Mouse (Mus musculus) frontal cortex, adult 2 months (tissue): ENCODE measurements around the gene Ankib1. TPM values are rescaled to one million over a fixed set of nuclear protein-coding genes. Genes with fewer than 3 reads are reported as not detected.
"Not testable (repeated sequence)": the region's sequence is repeated elsewhere in the genome, so short reads cannot be mapped to it uniquely, and the experiment has no call there.

Source experiments
- DNase-seq, 2 experiments: peaks; one replicate each; pipeline ENCODE4 v3.0.0; 2022; ENCODE audit warnings: low spot score in 1 of 2; ENCODE audit errors: extremely low spot score in 1 of 2
- polyA plus RNA-seq: library from polyadenylated mRNA; depleted of rRNA; stranded (reverse); fragments of >200 nt; gene quantifications from 2 replicates; pipeline ENCODE4 v1.2.3, GENCODE M21; 2012; rRNA removed

The Ankib1 gene
- polyA plus RNA-seq, result 19.4 and 20.0 TPM in 2 replicates

GRCm38 (mm10) chr5:3802433-3803291 lies at the start of gene Ankib1, which contains the start of gene Krit1:
Gene Ankib1, minus strand, starts transcription at chr5:3802925.
Gene Krit1, plus strand, starts transcription at chr5:3803184.
- DNase-seq, result peak; percentile 75 to 91

- DNase-seq, result peak in 1 of 2 experiments; percentile 12
Measured at GRCm38 (mm10) chr5:3845026-3845425, 42.3 kb upstream of the Ankib1 start, which contains the start of gene Lrrd1. Gene Lrrd1, plus strand, starts transcription at chr5:3845173.

GRCm38 (mm10) chr5:3834107-3834506 lies 31.4 kb upstream of the Ankib1 start:
- DNase-seq, result no peak

GRCm38 (mm10) chr5:3808472-3808871 lies 5.7 kb upstream of the Ankib1 start:
- DNase-seq, result no peak

GRCm38 (mm10) chr5:3803292-3804165 lies 804 bp upstream of the Ankib1 start:
- DNase-seq, result no peak

- peak in 1 of 2 experiments; percentile 24 for DNase-seq
Measured at GRCm38 (mm10) chr5:3801672-3802432, 873 bp downstream of the Ankib1 start.

- DNase-seq, result no peak
Measured at GRCm38 (mm10) chr5:3800881-3801280, 1.8 kb downstream of the Ankib1 start.

GRCm38 (mm10) chr5:3800041-3800440 lies 2.7 kb downstream of the Ankib1 start:
- no peak for DNase-seq

GRCm38 (mm10) chr5:3798656-3799055 lies 4.1 kb downstream of the Ankib1 start:
- DNase-seq, result not testable (repeated sequence)

GRCm38 (mm10) chr5:3797101-3797500 lies 5.6 kb downstream of the Ankib1 start:
- not testable (repeated sequence) for DNase-seq

- DNase-seq, result no peak
Measured at GRCm38 (mm10) chr5:3791048-3791447, 11.7 kb downstream of the Ankib1 start.

- no peak for DNase-seq
Measured at GRCm38 (mm10) chr5:3787548-3787947, 15.2 kb downstream of the Ankib1 start.

GRCm38 (mm10) chr5:3784751-3785496 lies 17.8 kb downstream of the Ankib1 start:
- no peak for DNase-seq

GRCm38 (mm10) chr5:3783947-3784681 lies 18.6 kb downstream of the Ankib1 start:
- peak in 1 of 2 experiments; percentile 15 for DNase-seq

GRCm38 (mm10) chr5:3782670-3783069 lies 20.1 kb downstream of the Ankib1 start:
- DNase-seq, result no peak

GRCm38 (mm10) chr5:3772017-3772416 lies 30.7 kb downstream of the Ankib1 start:
- DNase-seq, result no peak

- no peak for DNase-seq
Measured at GRCm38 (mm10) chr5:3771512-3771911, 31.2 kb downstream of the Ankib1 start.

GRCm38 (mm10) chr5:3750536-3750935 lies 52.2 kb downstream of the Ankib1 start:
- DNase-seq, result not testable (repeated sequence)

GRCm38 (mm10) chr5:3732846-3733245 lies 69.9 kb downstream of the Ankib1 start:
- DNase-seq, result not testable (repeated sequence)
